Mouse (Mus musculus): ENCODE results near the gene Olfr700. TPM values are rescaled to one million over a fixed set of nuclear protein-coding genes. Genes with fewer than 3 reads are reported as not detected.

Olfr700 gene
- polyA plus RNA-seq (2021; fragmentation: Nextera tagmentation): not detected in 2 replicates
- long read RNA-seq, experiment 1: 0 reads
- long read RNA-seq, experiment 2: 0 reads

GRCm38 (mm10) chr7:106808734-106809133, at the start of gene Olfr700:
TSS of gene Olfr700 (minus strand) at chr7:106808834.

GRCm38 (mm10) chr7:106843060-106843459, 34.4 kb upstream of the Olfr700 start, which contains the start of gene Olfr703:
TSS of gene Olfr703 (plus strand) at chr7:106843360.

GRCm38 (mm10) chr7:106833793-106834192, 25.2 kb upstream of the Olfr700 start, which contains the start of gene Olfr702:
TSS of gene Olfr702 (minus strand) at chr7:106833893.

GRCm38 (mm10) chr7:106813829-106814228, 5.2 kb upstream of the Olfr700 start, which contains the start of gene Olfr701:
TSS of gene Olfr701 (plus strand) at chr7:106814129.

GRCm38 (mm10) chr7:106793098-106793497, 15.5 kb downstream of the Olfr700 start, which contains the start of gene Olfr699:
TSS of gene Olfr699 (minus strand) at chr7:106793198.

Other genes starting within 250 kb of the Olfr700 start
- gene Olfr693, start 128.2 kb downstream of the Olfr700 start, polyA plus RNA-seq (2021; fragmentation: Nextera tagmentation): not detected in 2 replicates
- not detected in 2 replicates for gene Olfr694, start 117.0 kb downstream of the Olfr700 start, polyA plus RNA-seq (2021; fragmentation: Nextera tagmentation)
- not detected in 2 replicates for gene Olfr695, start 92.4 kb downstream of the Olfr700 start, polyA plus RNA-seq (2021; fragmentation: Nextera tagmentation)
- gene Olfr697, start 66.4 kb downstream of the Olfr700 start, polyA plus RNA-seq (2021; fragmentation: Nextera tagmentation): not detected in 2 replicates
- gene Olfr698, start 53.4 kb downstream of the Olfr700 start, polyA plus RNA-seq (2021; fragmentation: Nextera tagmentation): not detected in 2 replicates
- gene Olfr699, start 15.6 kb downstream of the Olfr700 start, polyA plus RNA-seq (2021; fragmentation: Nextera tagmentation): not detected in 2 replicates
- gene Olfr701, start 5.3 kb upstream of the Olfr700 start, polyA plus RNA-seq (2021; fragmentation: Nextera tagmentation): not detected in 2 replicates
- gene Olfr702, start 25.1 kb upstream of the Olfr700 start, polyA plus RNA-seq (2021; fragmentation: Nextera tagmentation): not detected in 2 replicates
- gene Olfr703, start 34.5 kb upstream of the Olfr700 start, polyA plus RNA-seq (2021; fragmentation: Nextera tagmentation): not detected in 2 replicates
- gene Olfr704, start 54.4 kb upstream of the Olfr700 start, polyA plus RNA-seq (2021; fragmentation: Nextera tagmentation): not detected in 2 replicates
- gene Olfr705, start 68.1 kb upstream of the Olfr700 start, polyA plus RNA-seq (2021; fragmentation: Nextera tagmentation): not detected in 2 replicates
- gene Olfr706, start 79.3 kb upstream of the Olfr700 start, polyA plus RNA-seq (2021; fragmentation: Nextera tagmentation): not detected in 2 replicates
- not detected in 2 replicates for gene Olfr707, start 92.4 kb upstream of the Olfr700 start, polyA plus RNA-seq (2021; fragmentation: Nextera tagmentation)
- not detected in 2 replicates for gene Olfr1532-ps1, start 99.2 kb upstream of the Olfr700 start, polyA plus RNA-seq (2021; fragmentation: Nextera tagmentation)
- not detected in 2 replicates for gene Olfr709-ps1, start 123.4 kb upstream of the Olfr700 start, polyA plus RNA-seq (2021; fragmentation: Nextera tagmentation)
- gene Olfr710, start 139.5 kb upstream of the Olfr700 start, polyA plus RNA-seq (2021; fragmentation: Nextera tagmentation): not detected in 2 replicates
- not detected in 2 replicates for gene Olfr6, start 155.1 kb upstream of the Olfr700 start, polyA plus RNA-seq (2021; fragmentation: Nextera tagmentation)
- gene Olfr711, start 166.6 kb upstream of the Olfr700 start, polyA plus RNA-seq (2021; fragmentation: Nextera tagmentation): not detected in 2 replicates
- not detected in 2 replicates for gene Olfr2, start 197.2 kb upstream of the Olfr700 start, polyA plus RNA-seq (2021; fragmentation: Nextera tagmentation)
- gene Olfr713, start 222.3 kb upstream of the Olfr700 start, polyA plus RNA-seq (2021; fragmentation: Nextera tagmentation): not detected in 2 replicates

Measured in left cerebral cortex, adult 6 months (tissue).